Mouse (Mus musculus): ENCODE results near the gene Sstr1. TPM values are rescaled to one million over a fixed set of nuclear protein-coding genes. Genes with fewer than 3 reads are reported as not detected.

Gene Sstr1
- total and polyA plus RNA-seq, 2 experiments from 2014 or later, result 17.4 to 32.3 TPM

DNA sequence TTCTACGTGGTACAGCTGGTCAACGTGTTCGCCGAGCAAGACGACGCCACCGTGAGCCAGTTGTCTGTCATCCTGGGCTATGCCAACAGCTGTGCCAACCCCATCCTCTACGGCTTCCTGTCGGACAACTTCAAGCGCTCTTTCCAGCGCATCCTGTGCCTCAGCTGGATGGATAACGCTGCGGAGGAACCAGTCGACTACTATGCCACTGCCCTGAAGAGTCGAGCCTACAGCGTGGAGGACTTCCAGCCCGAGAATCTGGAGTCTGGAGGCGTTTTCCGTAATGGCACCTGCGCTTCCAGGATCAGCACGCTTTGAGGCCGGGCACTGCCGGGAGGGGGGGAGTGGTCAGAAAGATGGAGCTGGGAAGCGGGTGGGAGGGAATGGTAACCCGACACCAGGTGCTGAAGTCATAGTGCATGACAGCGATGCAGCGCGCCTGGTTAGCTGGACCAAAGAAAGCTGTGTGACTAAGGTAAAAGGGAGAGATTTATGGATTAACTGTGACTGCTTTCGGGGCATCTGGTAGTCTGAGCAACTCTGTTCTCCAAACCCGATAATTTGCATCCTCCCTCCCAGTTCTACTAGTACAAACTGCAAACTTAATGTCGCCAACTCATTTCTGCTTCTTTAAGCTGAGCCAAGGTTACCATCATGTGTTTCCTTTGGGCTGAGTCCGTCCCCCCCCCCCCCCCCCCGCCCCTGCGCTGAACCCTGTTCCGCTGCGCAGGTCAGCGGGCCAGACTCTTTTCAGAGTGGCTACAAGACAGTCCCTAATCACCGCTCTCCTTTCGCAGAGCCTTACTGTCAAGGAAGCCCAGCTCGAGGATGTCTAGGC is 2.1 kb downstream of the Sstr1 start:
- under 1% methylated on average over 40 of the region's 40 CpGs for WGBS
- no peaks in the 10 kb centered on the region for H3K9me3 ChIP-seq (ENCODE audit: low read length)
- ATAC-seq (peak; percentile 25; the same call in 1 of the 2 replicates), DNase-seq (no peak)
- peak overlapping the region; percentile 61 for H3K4me3 ChIP-seq (ENCODE audit: low read depth, low read length)
- H3K9ac ChIP-seq, result peak overlapping the region; percentile 66
- TF ChIP-seq CTCF (IDR thresholded peaks at IDR 0.05; ENCODE audit: low read depth), result no peak
- peaks cover 9% of the 10 kb centered on the region; the same call in 1 of the 2 replicates for H3K4me1 ChIP-seq (ENCODE audit: insufficient read depth)
- H3K27ac ChIP-seq (ENCODE audit: low read depth, low read length), result peak overlapping the region; percentile 22; the same call in 1 of the 2 replicates
- H3K36me3 ChIP-seq (ENCODE audit: insufficient read depth), result no peaks in the 10 kb centered on the region
- H3K27me3 ChIP-seq (ENCODE audit: insufficient read depth, low read length), result peaks cover 7% of the 10 kb centered on the region; the same call in 1 of the 2 replicates
- peak overlapping the region; percentile 93 for H3K4me2 ChIP-seq (ENCODE audit: low read depth)

DNA sequence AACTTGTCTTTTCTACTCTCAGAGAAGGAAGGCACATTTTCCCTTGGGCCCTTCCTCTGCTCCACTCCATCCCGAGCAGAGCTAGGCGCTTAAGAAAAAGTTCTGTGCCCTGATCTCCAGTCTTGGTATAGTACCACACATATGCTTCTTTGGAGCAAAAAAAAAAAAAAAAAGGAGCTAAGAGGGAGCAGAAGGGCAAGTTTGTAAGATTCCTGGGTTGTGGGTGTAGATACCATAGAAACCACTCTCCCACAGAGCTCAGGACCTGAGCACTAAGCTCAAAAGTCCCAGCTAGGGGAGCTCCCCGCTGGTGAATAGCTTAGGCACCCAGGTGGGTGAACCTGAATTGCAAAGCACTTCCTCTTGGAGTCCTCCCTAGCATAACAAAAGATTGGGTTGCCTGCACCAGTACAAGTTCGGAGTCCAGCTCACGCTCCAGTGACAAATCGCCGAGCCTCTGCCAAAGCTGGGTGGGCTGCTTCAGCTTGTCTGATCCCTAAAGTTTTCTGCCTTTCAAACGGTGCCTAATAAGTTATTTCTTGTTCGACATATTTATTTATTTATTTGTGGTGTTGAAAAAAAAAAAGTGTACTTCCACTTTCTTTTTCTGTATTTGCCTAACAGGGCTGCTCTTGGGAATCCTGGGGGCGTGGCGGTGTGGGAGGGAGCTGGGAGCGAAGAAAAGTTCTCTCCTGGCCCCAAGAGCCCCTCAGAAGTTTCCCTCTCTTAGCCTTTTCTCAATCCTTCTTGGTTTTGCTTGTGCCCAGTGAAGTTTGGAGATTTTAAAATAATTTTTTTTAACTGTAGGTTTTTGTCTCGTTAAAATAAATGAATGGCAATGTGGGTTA is 2.9 kb downstream of the Sstr1 start:
- H3K9ac ChIP-seq, result peak overlapping the region; percentile 66; the same call in 1 of the 2 replicates
- H3K4me2 ChIP-seq (ENCODE audit: low read depth), result peak overlapping the region; percentile 93
- H3K27me3 ChIP-seq (ENCODE audit: insufficient read depth, low read length), result peaks cover 7% of the 10 kb centered on the region; the same call in 1 of the 2 replicates
- no peaks in the 10 kb centered on the region for H3K36me3 ChIP-seq (ENCODE audit: insufficient read depth)
- DNase-seq (peak; percentile 18), ATAC-seq (no peak)
- peak overlapping the region; percentile 61 for H3K4me3 ChIP-seq (ENCODE audit: low read depth, low read length)
- peaks cover 9% of the 10 kb centered on the region; the same call in 1 of the 2 replicates for H3K4me1 ChIP-seq (ENCODE audit: insufficient read depth)
- no peaks in the 10 kb centered on the region for H3K9me3 ChIP-seq (ENCODE audit: low read length)
- H3K27ac ChIP-seq (ENCODE audit: low read depth, low read length), result no peak overlapping the region
- no peak for TF ChIP-seq CTCF (IDR thresholded peaks at IDR 0.05; ENCODE audit: low read depth)
- WGBS, result 8% methylated on average over 13 of the region's 13 CpGs

DNA sequence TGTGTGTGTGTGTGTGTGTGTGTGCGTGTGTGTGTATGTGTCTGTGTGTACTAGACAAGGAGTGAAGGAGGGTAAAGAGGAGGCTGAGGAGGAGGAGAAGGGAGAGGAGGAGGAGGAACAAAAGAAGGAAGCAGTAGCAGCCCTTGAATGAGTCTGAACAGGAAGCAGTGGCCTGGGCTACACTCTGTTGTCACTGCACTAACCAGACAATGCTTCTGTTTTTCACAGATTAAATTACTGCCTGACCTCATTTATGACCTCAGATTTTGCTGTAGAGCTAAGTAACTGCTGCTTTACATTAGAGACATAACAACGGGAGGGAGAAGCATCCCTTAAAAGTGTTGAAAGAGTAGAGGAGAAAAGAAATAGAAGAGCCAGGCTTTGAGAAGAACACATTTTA is 4.6 kb downstream of the Sstr1 start:
- H3K36me3 ChIP-seq (ENCODE audit: insufficient read depth), result no peaks in the 10 kb centered on the region
- TF ChIP-seq CTCF (IDR thresholded peaks at IDR 0.05; ENCODE audit: low read depth), result no peak
- DNase-seq (no peak), ATAC-seq (no peak)
- no peak overlapping the region for H3K4me3 ChIP-seq (ENCODE audit: low read depth, low read length)
- H3K27ac ChIP-seq (ENCODE audit: low read depth, low read length), result no peak overlapping the region
- no peak overlapping the region for H3K4me2 ChIP-seq (ENCODE audit: low read depth)
- peaks cover 7% of the 10 kb centered on the region; the same call in 1 of the 2 replicates for H3K27me3 ChIP-seq (ENCODE audit: insufficient read depth, low read length)
- WGBS, result 60% methylated on average over 2 of the region's 2 CpGs
- H3K9ac ChIP-seq, result no peak overlapping the region
- peaks cover 9% of the 10 kb centered on the region; the same call in 1 of the 2 replicates for H3K4me1 ChIP-seq (ENCODE audit: insufficient read depth)
- no peaks in the 10 kb centered on the region for H3K9me3 ChIP-seq (ENCODE audit: low read length)

DNA sequence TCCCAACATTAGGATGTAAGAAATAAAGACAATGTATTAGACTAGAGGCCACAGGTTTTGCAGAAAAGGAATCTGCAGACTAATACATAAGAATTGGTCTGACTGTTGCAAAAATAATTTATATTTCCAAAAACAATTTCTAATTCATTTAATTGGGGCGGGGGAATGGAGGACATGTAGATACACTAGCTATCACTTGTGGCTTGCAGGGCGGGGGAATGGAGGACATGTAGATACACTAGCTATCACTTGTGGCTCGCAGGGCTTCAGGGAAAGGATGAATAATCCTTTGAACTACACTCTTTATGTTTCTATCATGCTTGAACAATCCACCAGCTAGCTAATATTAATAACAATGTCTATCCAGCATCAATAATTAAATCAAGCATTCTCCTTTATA is 7.5 kb downstream of the Sstr1 start:
- no peaks in the 10 kb centered on the region for H3K9me3 ChIP-seq (ENCODE audit: low read length)
- H3K9ac ChIP-seq, result no peak overlapping the region
- no peak overlapping the region for H3K4me3 ChIP-seq (ENCODE audit: low read depth, low read length)
- no peaks in the 10 kb centered on the region for H3K27me3 ChIP-seq (ENCODE audit: insufficient read depth, low read length)
- DNase-seq (no peak), ATAC-seq (no peak)
- H3K27ac ChIP-seq (ENCODE audit: low read depth, low read length), result no peak overlapping the region
- H3K36me3 ChIP-seq (ENCODE audit: insufficient read depth), result no peaks in the 10 kb centered on the region
- TF ChIP-seq CTCF (IDR thresholded peaks at IDR 0.05; ENCODE audit: low read depth), result no peak
- WGBS, result 92% methylated on average over 3 of the region's 3 CpGs
- H3K4me2 ChIP-seq (ENCODE audit: low read depth), result no peak overlapping the region
- no peaks in the 10 kb centered on the region for H3K4me1 ChIP-seq (ENCODE audit: insufficient read depth)

DNA sequence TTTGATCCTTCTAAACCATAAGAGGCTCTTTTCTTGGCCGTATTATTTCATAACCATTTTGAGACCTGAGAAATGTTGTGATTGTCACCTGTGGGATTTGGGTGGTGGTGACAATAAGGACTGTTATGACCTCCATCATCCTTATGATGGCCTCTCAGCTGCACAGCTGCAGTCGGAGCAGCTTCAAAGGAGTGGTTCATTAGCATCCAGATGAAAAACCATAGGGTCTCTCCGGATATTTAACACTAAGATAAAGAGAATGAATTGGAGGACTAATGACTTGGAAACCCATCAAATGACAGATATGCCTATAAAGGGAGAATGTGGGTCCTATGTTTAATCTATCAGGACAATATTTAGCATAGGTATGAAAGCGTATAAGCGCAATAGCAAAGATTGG is 14.1 kb downstream of the Sstr1 start:
- Histone ChIP-seq H3K4me3 (ENCODE audit: low read depth, low read length) (no peak overlapping the region), H3K9me3 (ENCODE audit: low read length) (no peaks in the 10 kb centered on the region), H3K27ac (ENCODE audit: low read depth, low read length) (no peak overlapping the region), H3K27me3 (ENCODE audit: insufficient read depth, low read length) (no peaks in the 10 kb centered on the region), H3K36me3 (ENCODE audit: insufficient read depth) (no peaks in the 10 kb centered on the region), H3K4me2 (ENCODE audit: low read depth) (no peak overlapping the region), H3K9ac (no peak overlapping the region), H3K4me1 (ENCODE audit: insufficient read depth) (no peaks in the 10 kb centered on the region)
- WGBS, result 76% methylated on average over 5 of the region's 5 CpGs
- no peak for TF ChIP-seq CTCF (IDR thresholded peaks at IDR 0.05; ENCODE audit: low read depth)
- ATAC-seq, result no peak
- DNase-seq, result no peak

DNA sequence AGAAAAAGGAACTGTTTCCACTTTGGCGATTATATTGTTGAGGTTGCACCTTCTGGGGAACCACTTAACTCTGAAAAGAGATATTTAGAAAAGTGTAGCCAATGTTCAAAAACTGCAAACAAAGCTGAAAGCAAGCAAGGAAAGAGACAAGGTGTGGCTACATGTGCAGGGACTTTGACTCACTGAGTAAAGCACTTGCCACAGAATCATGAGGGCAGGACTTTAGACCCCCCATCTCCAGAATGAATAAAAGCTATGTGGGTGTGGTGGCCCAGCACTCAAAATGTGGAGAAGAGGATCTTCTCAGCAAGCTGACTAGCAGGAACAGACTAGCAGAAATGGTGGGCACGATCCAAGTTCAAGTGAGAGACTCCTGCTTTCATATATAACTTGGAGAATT is 20.9 kb downstream of the Sstr1 start:
- Histone ChIP-seq H3K4me1 (ENCODE audit: insufficient read depth) (no peaks in the 10 kb centered on the region), H3K27me3 (ENCODE audit: insufficient read depth, low read length) (no peaks in the 10 kb centered on the region), H3K4me2 (ENCODE audit: low read depth) (no peak overlapping the region), H3K9ac (no peak overlapping the region), H3K9me3 (ENCODE audit: low read length) (no peaks in the 10 kb centered on the region), H3K27ac (ENCODE audit: low read depth, low read length) (no peak overlapping the region), H3K4me3 (ENCODE audit: low read depth, low read length) (no peak overlapping the region), H3K36me3 (ENCODE audit: insufficient read depth) (no peaks in the 10 kb centered on the region)
- TF ChIP-seq CTCF (IDR thresholded peaks at IDR 0.05; ENCODE audit: low read depth), result no peak
- ATAC-seq (no peak), DNase-seq (no peak)
- WGBS, result 89% methylated on average over 2 of the region's 2 CpGs

Data from forebrain, postnatal 0 days (tissue).